Mouse (Mus musculus) heart, embryonic 14.5 days (tissue): ENCODE data around the gene Nt5c3b. TPM values are rescaled to one million over a fixed set of nuclear protein-coding genes. Genes with fewer than 3 reads are reported as not detected.
A peak's percentile ranks its signal among the peaks of the same experiment; 100 is the strongest.

Experiments used
- ATAC-seq: fragments of 200-750 bp; cut with Nextera tagmentation; 2 replicates; pipeline ENCODE4 v1.8.0; 2017; ENCODE audit warnings: low read depth, moderate TSS enrichment; ENCODE audit not compliant: insufficient number of reproducible peaks, insufficient read depth, low FRiP score
- H3K27ac ChIP-seq, 2 experiments: fragments of 200-500 bp in 1 of 2; fragments of 300-500 bp in 1 of 2; sonication (generic) in 1 of 2; replicated peaks in 1 of 2; 2 replicates each; pipeline ENCODE4 v1.5.1; 2012 to 2014; ENCODE audit warnings: low read depth in 2 of 2, low read length in 2 of 2, control low read depth in 1 of 2, mild to moderate bottlenecking in 1 of 2, mixed read lengths in 1 of 2; ENCODE audit not compliant: control insufficient read depth in 1 of 2, insufficient read depth in 1 of 2
- H3K27me3 ChIP-seq: fragments of 300-500 bp; sonication (generic); 2 replicates; pipeline ENCODE4 v1.6.1; 2014; ENCODE audit warnings: mild to moderate bottlenecking, low read length, control low read depth; ENCODE audit not compliant: control insufficient read depth, insufficient read depth
- H3K36me3 ChIP-seq: fragments of 300-500 bp; sonication (generic); 2 replicates; pipeline ENCODE4 v1.6.1; 2014; ENCODE audit warnings: mild to moderate bottlenecking, control low read depth, low read length, mixed read lengths; ENCODE audit not compliant: control insufficient read depth, insufficient read depth
- H3K4me1 ChIP-seq, 2 experiments: fragments of 200-500 bp in 1 of 2; fragments of 300-500 bp in 1 of 2; sonication (generic) in 1 of 2; 2 replicates each; pipeline ENCODE4 v1.6.1; 2012 to 2014; ENCODE audit warnings: low read length in 2 of 2, control low read depth in 1 of 2, mixed read lengths in 1 of 2; ENCODE audit not compliant: control insufficient read depth in 2 of 2, insufficient read depth in 2 of 2
- H3K4me2 ChIP-seq: fragments of 300-500 bp; sonication (generic); 2 replicates; pipeline ENCODE4 v1.6.1; 2014; ENCODE audit warnings: mild to moderate bottlenecking, low read length
- H3K4me3 ChIP-seq, 2 experiments: fragments of 200-500 bp in 1 of 2; fragments of 300-500 bp in 1 of 2; sonication (generic) in 1 of 2; 2 replicates each; pipeline ENCODE4 v1.5.1; 2012 to 2014; ENCODE audit warnings: low read length in 2 of 2, mild to moderate bottlenecking in 2 of 2, control low read depth in 1 of 2, low read depth in 1 of 2, moderate library complexity in 1 of 2; ENCODE audit not compliant: control insufficient read depth in 1 of 2, insufficient read depth in 1 of 2
- H3K9ac ChIP-seq: fragments of 300-500 bp; sonication (generic); 2 replicates; pipeline ENCODE4 v1.6.1; 2014; ENCODE audit warnings: mild to moderate bottlenecking, low read length
- H3K9me3 ChIP-seq: fragments of 300-500 bp; sonication (generic); 2 replicates; pipeline ENCODE4 v1.6.1; 2016; ENCODE audit warnings: low read length, control low read depth; ENCODE audit not compliant: control insufficient read depth
- WGBS: fragments of 180-500 bp; shearing (Covaris S2); extraction: QIAGEN DNeasy Blood & Tissue Kit; methylation state at CpG from one replicate; pipeline ENCODE4 v1.1.7; 2014; 5-methylcytosine and 5-hydroxymethylcytosine counted together
- polyA plus RNA-seq: library from polyadenylated mRNA; unstranded; fragments of >200 nt; fragmentation: Nextera tagmentation; extraction: Ambion mirVana; gene quantifications from 2 replicates; pipeline ENCODE4 v1.2.1, GENCODE M21; 2014

Gene Nt5c3b
- polyA plus RNA-seq, 1 experiment from 2014 or later, result 102 TPM

DNA sequence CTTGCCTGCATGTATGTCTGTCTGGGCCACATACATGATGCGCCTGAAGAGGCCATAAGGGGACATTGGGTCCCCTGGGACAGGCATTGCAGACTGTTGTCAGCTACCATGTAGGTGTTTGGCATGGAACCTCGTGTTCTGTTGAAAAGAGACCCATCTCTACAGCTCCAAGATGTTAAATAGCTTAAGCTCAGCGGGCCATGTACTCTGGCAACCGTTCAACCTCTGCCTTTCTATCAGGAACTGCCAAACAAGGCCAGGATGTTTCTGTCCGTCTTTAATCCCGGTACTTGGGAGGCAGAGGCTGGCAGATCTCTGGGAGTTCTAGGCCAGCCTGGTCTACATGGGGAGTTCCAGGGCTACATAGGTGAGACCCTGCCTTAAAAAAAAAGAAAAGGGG lies 1.0 kb upstream of the Nt5c3b start:
- no peak for ATAC-seq
- H3K9me3 ChIP-seq, result no peaks in the 10 kb centered on the region
- H3K4me1 ChIP-seq, result peaks cover 3 to 9% of the 10 kb centered on the region in 2 experiments
- peaks cover 4% of the 10 kb centered on the region for H3K36me3 ChIP-seq
- no peak overlapping the region for H3K9ac ChIP-seq
- WGBS, result 83% methylated on average over 6 of the region's 6 CpGs
- H3K27ac ChIP-seq, result no peak overlapping the region
- H3K4me3 ChIP-seq, result no peak overlapping the region
- no peaks in the 10 kb centered on the region for H3K27me3 ChIP-seq
- H3K4me2 ChIP-seq, result no peak overlapping the region

DNA sequence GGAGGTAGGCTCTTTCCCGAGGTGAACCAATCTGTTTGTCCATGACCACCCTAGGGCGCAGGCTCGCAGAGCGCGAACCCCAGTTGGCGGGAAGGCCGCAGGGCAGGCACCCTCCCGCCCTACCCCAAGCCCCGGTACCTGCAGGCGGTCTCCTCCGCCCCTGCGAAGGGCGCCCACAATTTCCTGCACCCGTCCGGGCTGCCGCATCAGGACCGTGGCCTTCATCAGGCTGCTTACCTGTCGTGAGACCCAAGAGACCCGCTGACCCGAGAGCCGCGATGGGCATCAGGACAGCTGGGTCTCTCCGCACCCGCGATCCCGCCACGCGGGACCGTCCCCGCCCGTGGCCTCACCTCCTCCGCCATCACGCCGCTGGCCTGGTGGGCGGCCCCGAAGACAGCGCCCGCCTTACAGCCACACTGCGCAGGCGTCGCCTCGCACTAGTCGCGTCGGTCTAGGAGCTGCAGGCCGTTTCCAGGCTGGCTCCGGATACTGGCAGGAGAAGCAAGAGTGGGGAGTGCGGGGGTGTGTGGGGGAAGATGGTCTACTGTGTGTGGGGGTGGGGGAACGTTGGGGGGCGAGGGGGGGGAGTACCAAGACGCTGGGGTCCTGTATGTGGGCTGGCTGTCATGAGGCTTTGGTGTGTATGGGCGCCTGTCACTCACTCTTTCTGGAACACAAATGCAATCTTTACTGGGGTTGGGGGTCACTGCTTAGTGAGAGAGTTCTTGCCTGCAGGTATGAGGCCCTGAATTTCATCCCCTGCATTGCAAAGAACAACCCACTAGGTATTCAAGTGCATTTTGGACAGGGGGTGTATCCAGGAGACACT lies 701 bp downstream of the Nt5c3b start:
- Histone ChIP-seq H3K36me3 (peaks cover 19% of the 10 kb centered on the region), H3K4me3 (peak overlapping the region; percentile 77 to 89), H3K4me1 (peaks cover 3 to 9% of the 10 kb centered on the region in 2 experiments), H3K27me3 (no peaks in the 10 kb centered on the region), H3K9me3 (no peaks in the 10 kb centered on the region), H3K9ac (peak overlapping the region; percentile 94), H3K4me2 (peak overlapping the region; percentile 79), H3K27ac (peak overlapping the region; percentile 20 to 73; a peak in 2 of 4 replicates)
- peak; percentile 96 for ATAC-seq
- 2% methylated on average over 50 of the region's 52 CpGs for WGBS

DNA sequence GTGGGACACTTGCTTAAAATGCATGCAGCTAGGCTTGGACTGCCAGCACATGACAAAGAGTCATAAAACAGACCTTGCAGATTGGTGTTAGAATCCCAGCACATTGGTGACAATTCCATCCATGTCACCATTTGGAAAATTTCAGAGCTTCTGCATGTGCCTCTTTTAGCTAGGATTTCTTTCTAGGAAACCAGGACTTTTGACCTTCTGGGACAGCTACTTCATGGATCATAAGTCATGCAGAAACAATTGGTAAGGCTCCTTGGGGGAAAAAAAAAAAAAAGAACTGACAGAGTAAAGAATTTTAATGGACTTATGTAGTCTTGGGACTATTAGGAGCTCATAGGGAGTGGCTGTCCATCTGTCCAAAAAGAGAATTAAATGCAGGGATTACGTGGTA lies 3.7 kb downstream of the Nt5c3b start:
- ATAC-seq, result no peak
- H3K27ac ChIP-seq, result no peak overlapping the region
- H3K4me3 ChIP-seq, result no peak overlapping the region
- H3K9ac ChIP-seq, result no peak overlapping the region
- peaks cover 3 to 9% of the 10 kb centered on the region in 2 experiments for H3K4me1 ChIP-seq
- no peaks in the 10 kb centered on the region for H3K27me3 ChIP-seq
- 91% methylated on average over 1 of the region's 1 CpGs for WGBS
- H3K4me2 ChIP-seq, result no peak overlapping the region
- peaks cover 40% of the 10 kb centered on the region for H3K36me3 ChIP-seq
- no peaks in the 10 kb centered on the region for H3K9me3 ChIP-seq

DNA sequence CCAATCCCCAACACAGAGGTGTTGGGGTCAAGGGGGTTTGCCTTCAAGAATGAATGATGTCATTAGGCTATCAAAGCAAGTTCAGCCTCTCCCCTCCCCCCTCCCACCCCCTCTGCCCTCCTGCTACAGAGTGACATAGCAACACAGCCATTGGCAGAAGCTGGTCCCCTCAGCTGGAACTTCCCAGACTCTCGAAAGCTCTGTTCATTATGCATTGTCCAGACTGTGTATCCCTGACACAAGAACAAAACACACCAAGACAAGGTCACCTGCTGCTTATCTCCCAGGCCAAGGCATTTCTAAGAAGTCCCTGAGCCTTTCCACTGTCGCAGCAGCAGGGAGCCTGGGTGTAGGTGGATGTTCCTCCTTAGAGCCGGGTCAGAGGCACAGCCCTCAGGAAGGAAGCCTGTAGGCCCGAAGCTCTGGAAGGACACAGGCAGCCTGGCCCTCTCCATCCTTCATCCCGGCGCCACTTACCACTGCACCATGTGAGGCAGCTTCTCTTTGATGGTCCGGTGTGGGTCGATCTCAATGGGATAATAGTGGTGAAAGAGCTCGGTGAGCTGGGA lies 5.8 kb downstream of the Nt5c3b start:
- Histone ChIP-seq H3K9ac (no peak overlapping the region), H3K9me3 (no peaks in the 10 kb centered on the region), H3K27ac (no peak overlapping the region), H3K4me3 (no peak overlapping the region), H3K27me3 (no peaks in the 10 kb centered on the region), H3K4me1 (peaks cover 12 to 18% of the 10 kb centered on the region in 2 experiments), H3K36me3 (peaks cover 49% of the 10 kb centered on the region), H3K4me2 (no peak overlapping the region)
- no peak for ATAC-seq
- WGBS, result 82% methylated on average over 9 of the region's 9 CpGs

DNA sequence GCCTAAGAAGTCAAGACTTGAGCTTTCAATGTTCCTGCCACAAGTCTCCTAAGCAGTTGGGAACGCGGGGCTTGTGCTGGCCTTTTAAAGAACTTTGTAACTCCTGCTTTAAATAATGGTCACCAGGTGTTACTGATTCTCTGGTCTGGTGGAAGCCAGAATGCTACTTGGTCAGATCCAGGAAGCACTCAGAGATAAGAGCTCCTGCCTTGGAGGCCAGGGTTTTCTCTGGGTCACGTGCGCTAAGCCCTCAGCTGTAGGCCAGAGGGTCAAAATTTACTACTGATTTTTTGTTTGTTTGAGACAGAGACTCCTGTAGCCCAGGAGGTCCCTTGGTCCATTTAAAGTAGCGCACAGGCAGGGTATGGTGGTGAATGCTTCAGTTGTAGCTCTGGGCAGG lies 9.6 kb downstream of the Nt5c3b start:
- Histone ChIP-seq H3K9me3 (no peaks in the 10 kb centered on the region), H3K27me3 (no peaks in the 10 kb centered on the region), H3K4me2 (no peak overlapping the region), H3K4me3 (no peak overlapping the region), H3K27ac (no peak overlapping the region), H3K36me3 (peaks cover 57% of the 10 kb centered on the region), H3K9ac (no peak overlapping the region), H3K4me1 (peaks cover 34% of the 10 kb centered on the region in 2 experiments)
- ATAC-seq, result no peak
- 70% methylated on average over 5 of the region's 5 CpGs for WGBS

DNA sequence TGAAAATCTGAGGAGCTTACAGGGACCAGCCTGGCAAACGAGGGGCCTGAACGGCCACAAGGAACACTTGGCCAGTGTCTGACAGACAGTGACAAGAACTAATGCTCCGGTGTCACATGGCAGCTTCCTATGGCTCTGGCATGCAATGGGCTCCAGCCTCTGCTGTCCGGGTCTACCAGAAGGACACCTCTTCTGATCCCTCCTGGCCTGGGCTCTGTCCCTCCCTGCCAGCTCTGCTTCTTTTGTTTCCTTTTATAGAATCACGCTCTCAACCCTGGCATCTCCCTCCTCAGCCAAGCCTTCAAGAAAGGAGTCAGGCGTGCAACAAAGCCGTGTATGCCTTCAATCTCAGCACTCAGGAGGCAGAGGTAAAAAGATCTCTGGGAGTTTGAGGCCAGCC lies 11.6 kb downstream of the Nt5c3b start:
- Histone ChIP-seq H3K9ac (peak overlapping the region; percentile 18; the same call in 1 of the 2 replicates), H3K4me2 (no peak overlapping the region)
- peak; percentile 14; the same call in 1 of the 2 replicates for ATAC-seq

DNA sequence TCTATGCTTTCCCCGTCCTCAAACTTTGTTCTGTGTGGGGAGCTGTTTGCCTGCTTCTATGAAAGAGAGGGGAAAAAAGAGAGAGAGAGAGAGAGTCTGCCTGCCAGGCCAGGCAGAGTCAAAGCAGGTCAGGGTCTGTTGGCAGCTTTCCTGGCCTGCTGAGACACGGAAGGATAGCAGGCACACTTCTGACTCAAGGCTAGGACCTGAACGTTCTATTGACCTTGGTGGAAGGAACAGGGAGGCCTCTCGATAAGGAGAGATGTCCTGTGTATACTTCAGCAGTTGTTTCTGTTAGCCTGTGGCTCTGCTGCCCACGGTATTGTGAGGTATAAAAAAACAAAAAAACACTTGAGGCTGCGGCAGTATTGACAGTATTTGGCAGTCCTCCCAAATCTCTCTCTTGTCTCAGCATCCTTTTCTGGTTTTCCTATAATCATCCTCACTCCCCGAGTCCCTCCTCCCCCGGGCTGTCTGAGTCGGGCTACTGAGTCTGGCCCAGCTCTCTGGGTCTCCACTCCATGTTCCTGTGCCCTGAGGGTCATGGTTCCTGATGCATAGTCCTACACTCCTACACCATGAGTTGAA lies 12.9 kb downstream of the Nt5c3b start:
- peak; percentile 28; the same call in 1 of the 2 replicates for ATAC-seq
- Histone ChIP-seq H3K9me3 (no peaks in the 10 kb centered on the region), H3K4me2 (no peak overlapping the region), H3K9ac (peak overlapping the region; percentile 18; the same call in 1 of the 2 replicates), H3K4me1 (peaks cover 39 to 42% of the 10 kb centered on the region in 2 experiments), H3K27me3 (no peaks in the 10 kb centered on the region), H3K27ac (peak overlapping the region; percentile 72 to 79), H3K4me3 (no peak overlapping the region), H3K36me3 (peaks cover 48% of the 10 kb centered on the region)
- 14% methylated on average over 9 of the region's 9 CpGs for WGBS

More for the DNA sequence above, 11.6 kb downstream of the Nt5c3b start:
- no peaks in the 10 kb centered on the region for H3K27me3 ChIP-seq
- H3K27ac ChIP-seq, result peak overlapping the region; percentile 52 to 79
- H3K4me1 ChIP-seq, result peaks cover 39 to 42% of the 10 kb centered on the region in 2 experiments
- no peak overlapping the region for H3K4me3 ChIP-seq
- no peaks in the 10 kb centered on the region for H3K9me3 ChIP-seq
- peaks cover 45% of the 10 kb centered on the region for H3K36me3 ChIP-seq
- WGBS, result 35% methylated on average over 7 of the region's 7 CpGs
